Mouse (Mus musculus) spleen, postnatal 4 days (tissue): ENCODE results near the gene Grip1.

Experiments used
- DNase-seq, 2 experiments: peaks; one replicate each; pipeline ENCODE4 v3.0.0; 2022; ENCODE audit warnings: low spot score in 2 of 2

Grip1 gene

DNA sequence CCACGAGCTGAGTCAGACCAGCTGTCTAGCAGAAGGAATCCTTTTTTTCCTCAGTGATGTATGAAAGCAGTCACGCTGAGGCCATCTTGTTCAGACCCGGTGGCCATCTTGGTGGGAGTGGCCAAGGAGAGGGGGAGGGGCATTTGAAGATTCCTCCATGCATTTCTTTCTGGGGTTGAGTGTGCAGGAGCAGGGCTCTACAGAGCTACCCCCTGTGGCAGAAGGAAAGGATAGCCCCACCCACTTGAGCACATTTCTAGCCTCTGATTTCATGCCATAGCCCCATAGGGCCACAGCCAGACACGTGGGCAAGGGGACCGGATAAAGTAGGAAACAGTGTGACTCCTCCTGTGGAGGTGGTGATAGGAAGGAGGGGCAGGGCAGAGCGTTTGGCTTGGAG, 481.6 kb downstream of the Grip1 start:
- DNase-seq: no peak

DNA sequence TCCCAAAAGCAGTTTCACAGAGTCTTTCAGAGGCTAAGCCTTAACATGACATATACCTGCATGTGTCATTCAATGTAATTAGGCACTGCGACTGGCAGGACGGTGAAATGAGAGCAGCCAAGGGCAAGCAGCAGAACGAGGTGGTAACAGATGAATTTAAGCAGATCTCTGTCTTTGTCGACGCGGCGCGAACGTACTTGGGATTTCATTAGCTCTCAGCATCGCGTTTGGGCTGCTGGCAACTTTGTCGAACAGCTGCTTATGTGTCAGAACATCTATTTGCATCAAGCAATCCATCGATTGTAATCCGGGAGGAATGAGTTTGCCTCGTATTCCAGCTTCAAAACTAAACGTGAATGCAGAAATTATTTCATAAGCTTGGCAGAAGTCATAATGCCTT, 483.9 kb downstream of the Grip1 start:
- no peak for DNase-seq

DNA sequence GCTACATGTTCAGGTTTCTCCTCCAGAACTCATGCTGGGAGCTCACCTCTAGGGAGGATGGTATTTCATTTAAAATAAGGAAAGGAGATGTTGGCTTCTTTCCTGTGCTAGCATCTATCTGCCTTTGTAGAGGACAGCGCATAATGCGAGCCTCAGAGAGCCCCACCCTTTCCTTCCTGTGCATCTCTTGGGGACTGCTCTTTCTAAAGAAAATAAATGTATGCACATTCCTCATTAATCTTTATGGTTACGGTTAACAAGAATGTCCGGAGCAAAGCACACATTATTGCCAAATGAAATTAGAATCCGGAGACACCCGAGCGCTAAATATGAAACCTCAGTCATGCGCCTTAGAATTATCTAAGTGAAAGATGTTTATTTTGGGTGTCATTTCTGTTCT, 490.3 kb downstream of the Grip1 start:
- DNase-seq: no peak

DNA sequence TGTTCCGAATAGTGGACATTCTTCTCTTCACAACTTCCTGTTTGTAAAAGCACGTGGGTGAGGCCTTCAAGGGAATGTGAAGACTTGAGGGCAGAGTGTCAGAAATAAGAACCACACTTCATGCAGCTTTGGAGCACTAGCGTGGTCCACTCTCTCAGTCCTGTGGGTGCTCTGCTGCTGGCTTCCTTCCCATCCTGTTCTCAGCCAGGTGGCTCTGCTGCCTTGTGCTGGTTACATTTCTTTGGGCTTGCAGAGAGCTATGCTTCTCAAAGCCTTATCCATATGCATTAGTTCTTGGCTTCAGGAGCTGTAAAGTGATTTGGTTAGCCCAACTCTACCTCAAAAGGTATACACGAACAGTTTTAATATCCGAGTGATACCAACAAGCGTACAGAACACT, 497.8 kb downstream of the Grip1 start:
- DNase-seq: no peak

DNA sequence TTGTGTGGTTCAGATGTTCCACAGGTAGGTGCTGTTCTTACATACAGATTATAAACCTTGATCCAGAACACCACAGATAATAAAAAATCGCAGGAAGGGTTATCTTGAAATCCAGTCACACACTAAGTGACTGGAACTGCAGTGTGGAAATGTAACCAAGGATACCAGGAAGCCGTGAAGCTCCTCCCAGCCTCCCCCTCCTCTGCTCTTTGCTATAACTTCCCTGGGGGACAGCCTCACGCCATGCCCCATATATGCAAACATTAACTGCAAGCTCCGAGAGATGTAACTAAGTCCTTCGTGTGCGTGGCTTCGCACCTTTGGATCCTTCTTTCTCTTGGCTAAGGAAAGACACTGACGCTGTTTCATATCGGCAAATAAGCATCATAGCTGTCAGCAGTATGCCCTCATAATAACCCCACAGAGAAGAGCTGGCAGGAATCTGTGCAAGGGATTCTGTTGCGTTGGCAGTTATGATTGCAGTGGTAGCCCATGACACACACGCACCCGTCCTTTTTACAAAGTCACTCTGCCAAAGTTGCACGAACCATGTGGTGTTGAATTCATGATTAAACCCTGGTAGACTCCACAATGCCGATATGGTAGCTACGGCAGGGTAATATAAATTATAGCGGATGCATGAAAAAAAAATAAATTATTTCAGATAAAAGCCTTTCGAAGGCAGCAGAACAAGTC, 503.8 kb downstream of the Grip1 start:
- DNase-seq: no peak

DNA sequence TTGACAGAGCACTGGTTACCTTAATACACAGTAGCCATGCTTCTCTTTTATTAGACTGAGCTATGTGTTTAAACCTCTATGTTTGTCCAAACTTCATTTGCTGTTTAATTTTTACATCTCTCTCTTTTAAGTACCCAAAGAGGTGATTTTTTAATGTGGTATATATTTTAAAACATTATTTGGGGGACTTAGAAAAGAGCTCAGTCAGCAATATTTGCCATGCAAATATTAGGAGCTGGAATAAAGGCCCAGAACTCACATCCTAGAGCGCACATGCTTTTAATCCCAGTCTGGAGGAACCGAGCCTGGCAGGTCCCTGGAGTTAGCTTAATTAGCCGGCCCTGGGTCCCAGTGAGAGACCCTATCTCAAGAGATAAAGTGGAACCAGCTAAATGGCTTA, 507.3 kb downstream of the Grip1 start:
- DNase-seq: no peak

DNA sequence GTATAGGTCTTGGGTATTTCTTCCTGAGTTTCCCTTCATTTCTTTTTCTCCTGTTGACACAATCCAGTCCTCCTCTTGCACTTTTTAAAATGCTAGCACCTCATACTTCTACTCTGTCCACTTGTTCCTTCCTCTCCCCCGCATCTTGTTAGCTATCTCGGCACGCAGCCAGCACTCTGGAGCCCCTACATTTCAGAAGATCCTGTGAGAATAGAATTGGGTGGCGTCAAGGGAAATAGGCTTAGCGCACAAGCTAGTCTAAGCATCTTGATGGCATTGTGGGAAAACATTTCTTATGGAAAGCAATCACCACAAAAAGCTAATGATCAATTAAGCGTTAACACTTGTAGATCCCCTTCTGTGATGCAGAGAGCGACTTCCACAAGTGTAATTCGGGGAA, 512.7 kb downstream of the Grip1 start:
- no peak for DNase-seq

DNA sequence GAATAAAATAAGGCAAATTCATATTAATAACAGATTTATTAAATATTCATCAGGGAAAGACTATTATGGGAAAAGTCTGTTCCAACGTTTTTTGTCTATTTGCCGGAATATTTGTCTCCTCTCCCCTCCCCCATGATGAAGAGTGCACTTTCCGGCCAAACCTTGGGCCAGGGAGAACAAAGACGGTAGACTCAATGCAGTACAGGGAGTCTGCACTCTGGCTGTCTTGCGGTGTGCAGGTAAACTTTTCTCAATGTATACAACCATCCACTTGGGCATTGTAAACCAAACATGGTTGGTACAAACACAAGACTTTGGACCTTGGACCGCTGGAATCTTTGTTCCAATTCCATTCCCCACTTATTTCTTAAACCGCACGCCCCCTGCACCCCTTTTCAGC, 525.8 kb downstream of the Grip1 start:
- DNase-seq: no peak

DNA sequence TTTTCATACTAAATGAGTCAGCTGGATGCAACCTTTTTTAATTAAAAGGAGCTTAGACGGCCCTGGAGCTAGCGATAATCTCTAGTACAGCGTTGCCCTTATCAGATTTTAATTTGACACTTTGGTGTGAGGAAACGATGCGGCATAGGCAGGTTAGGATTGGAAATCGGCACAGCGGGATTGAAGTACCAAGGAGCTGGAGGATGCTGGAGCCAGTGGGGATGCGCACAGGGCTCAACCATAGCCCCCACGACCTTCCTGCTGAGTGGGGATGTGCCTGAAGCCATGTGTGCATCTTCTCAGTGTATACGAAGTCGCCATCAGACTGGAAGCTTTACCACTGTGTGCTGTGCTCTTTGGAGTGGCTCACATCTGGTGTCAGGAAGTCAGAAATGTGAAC, 526.4 kb downstream of the Grip1 start:
- DNase-seq: no peak

DNA sequence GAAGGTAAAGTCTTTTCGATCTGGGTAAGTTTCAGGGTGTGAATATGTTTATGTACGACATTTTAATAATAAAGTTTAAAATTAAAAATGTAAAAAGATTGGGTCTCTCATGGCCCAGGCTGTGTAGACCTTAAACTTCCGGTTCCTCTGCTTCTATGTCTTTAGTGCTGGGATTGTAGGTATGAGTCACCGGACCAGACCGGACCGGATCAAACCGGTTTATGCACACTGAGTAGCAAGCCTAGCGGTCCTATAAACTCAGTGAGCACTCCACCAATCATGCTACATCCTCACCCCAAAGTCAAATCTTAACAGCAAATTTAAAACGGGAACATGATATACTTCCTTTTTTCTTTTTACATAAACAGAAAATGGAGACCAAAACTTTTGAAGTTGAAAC, 530.7 kb downstream of the Grip1 start:
- no peak for DNase-seq

DNA sequence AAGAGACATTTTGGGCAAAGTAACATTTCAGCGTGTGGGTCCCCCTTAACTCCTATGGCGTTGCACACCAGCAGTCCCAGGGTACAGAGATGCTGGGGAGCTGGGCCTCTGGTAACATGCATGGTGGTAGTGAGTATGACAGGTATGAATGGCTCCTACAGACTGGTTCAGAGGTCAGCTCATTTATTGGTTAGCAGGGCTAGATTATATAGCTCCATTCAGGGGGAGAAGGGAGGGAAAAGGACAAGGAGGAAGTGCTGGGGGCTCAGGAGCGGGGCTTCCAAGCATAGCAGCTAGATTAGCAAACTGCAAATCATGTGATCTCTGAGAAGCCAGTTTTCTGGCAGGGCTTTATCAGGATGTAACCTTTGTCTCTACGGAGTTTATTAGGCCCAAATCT, 544.8 kb downstream of the Grip1 start:
- DNase-seq: no peak

DNA sequence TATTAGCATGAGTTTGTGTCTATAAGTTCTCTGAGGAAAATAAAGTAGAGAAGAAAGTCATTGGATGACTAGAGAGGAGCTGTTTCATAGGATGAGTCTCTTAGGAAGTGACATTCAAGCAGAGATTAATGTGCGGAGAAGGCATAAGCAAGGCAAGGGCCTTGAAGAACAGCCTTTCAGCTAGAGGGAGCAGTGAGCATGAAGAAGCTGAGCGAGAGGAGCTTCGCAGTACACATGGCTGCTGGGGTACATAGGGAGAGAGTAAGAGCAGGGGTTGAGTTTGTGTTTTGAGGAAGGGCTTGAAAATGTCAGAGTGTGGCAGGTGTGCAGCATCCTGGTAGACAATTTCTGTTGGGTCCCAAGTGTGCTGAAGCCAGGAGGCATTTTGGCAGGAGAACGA, 548.5 kb downstream of the Grip1 start:
- DNase-seq: no peak

DNA sequence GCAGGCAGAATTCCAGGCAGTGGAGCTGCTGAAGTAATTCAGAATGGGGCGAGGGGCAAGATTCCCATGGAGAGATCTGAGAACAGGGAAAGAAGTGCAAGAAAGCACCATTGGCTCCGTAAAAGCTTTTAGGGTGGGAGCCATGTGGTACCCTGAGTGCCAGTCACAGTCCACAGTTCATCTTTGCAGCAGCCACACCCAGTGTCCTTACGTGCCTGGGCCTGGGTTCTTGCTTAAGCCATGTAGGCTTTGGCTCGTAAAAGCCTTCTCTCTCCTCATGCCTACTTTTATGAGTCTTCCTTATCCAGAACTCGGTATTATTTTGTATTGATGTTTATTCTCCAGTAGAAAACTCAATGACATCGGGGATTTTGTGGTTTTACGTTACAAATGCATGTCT, 550.5 kb downstream of the Grip1 start:
- DNase-seq: no peak

DNA sequence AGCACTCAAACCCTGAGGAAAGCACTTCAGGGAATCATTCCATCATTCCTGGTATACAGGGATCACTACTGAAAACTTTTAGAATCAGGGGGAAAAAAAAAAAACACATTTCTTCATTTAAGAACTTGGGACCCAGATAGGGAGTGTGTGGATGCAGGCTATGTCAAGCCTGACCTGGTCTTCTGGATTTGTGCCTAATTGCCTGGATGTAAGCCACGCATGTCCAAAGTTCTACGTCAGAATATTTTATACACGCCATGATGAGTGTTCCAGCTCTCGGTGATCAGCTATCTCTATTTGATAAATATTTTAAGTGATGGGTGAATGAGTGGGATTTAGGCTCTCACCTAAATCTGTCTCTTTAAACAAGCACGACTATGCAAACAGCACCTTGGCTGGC, 552.0 kb downstream of the Grip1 start:
- DNase-seq: no peak

DNA sequence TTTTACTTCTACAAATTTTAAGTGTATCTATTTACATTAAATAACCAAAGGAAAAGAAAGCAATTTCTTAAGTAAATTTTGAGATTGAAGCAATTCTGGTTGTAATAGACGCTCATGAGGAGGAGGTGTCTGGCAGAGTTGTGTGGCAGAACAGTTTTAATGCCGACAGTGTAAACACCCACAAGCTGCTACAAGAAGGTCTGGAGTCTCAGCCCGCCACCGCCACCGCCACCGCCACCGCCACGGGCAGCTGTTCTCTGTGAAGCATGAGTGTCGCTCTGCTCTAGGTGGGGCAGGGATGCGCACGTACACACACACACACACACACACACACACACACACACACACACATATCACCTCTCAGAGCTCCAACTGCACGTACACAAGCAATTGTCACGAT, 558.7 kb downstream of the Grip1 start:
- DNase-seq: no peak

DNA sequence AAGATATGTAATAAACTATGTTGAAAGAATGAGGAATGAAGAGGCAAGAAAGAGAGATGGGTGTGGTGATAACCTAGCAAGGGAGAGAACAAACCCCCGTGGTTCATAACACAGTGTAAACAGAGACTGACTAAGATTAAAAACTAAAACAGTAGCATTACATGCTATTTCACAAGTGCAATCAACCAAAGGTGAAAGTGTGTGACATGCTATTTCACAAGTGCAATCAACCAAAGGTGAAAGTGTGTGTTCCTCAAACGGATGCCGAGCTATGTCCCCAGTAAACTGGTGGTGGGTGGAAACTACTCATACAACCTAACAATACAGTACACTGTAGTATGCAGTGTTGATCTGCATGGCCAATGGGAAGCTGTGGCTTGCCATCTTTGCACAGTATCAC, 561.5 kb downstream of the Grip1 start:
- no peak for DNase-seq

DNA sequence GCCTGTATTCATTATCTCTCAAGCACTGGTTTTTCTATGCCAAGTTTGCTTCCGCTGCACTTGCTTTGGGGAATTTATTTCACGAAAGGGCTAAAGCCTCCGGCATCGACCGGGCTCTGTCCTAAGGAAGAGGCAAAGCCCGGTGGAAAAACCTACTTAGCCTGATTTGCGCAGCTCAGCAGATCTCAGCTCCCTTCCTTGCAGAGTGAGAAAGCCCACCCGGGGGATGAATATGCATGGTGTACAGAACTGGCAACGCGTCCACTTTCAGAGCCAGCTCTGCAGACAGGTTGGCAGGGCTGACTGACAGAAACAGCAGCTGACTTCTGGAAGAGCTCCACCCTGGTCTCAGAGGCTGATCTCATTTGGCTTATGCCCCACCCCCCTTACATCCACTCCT, 572.8 kb downstream of the Grip1 start:
- no peak for DNase-seq

DNA sequence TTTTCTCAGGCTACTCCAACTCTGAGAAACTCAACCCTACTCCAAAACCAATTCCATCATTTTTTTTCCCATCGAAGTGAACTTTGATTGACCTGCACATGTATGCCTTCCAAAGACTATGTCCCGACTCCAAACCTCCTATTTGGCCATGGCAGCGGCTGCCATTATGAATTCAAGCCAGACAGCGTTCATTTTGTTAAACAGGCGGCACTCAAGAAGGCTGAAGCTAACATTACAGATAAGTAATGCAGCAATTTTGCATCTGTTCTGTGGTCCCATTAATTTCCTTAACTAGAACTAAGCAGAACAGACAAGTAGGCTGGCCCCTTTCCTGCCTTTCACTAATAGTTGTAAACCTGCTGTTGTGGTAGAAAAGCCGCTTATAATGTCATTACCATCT, 577.3 kb downstream of the Grip1 start:
- DNase-seq: no peak

DNA sequence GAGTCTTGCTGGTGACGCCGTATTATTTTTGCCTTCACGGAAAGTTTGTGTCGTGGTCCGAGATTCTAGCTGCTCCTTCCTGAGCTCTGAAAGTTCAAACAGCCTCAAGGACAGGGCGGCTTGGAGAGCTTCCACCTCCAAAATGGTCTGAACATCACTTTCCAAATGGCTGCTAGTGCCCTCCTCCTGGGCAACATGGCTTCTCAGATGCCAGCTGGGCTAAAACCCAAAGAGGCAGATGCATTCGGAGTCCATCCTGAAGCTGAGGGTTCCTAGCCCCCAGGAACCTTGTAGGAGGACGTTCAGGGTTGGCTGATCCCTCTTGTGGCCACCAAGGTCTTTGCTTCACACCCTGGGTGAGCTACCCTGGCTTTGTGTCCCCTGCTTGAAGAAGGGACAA, 577.7 kb downstream of the Grip1 start:
- DNase-seq: no peak

DNA sequence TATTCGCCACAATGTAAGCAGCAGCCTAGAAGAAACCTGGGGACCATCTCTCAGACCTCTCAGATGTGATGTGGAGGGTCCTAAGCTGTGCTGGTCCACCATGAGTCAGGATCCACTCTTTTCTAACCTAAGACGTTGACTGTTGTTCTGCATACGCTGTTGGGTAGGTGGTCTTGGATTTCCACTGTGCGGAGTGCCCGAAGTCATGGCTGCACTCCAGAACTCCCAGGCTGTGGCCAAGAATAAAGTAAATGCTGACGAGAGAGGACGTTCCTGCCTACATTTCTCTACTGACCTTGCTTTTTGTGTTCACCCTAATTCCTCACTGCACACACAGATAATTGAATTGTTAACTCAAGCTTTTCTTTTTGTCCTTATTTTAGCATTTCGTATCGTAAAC, 580.2 kb downstream of the Grip1 start:
- no peak for DNase-seq

DNA sequence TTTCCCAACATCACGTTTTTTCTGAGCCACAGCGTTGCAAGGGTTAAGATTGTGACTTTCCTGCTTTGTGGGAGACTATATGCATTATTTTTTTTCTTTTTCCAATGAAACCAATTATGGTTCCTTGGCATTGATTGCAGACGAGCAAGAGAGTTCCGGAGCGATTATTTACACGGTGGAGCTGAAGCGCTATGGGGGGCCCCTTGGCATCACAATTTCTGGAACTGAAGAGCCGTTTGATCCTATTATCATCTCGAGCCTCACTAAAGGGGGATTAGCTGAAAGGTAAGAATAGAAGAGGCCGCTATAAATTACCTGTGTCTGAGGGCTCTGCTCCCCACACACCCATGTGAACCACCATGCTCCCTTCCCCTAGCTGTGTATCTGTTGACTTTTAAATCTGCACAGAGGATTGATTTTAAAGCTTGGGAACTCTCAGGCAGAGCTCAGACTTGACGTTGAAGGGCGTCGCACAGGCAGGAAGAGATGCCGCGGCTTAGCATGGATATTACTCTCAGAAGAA, 581.6 kb downstream of the Grip1 start:
- no peak for DNase-seq

DNA sequence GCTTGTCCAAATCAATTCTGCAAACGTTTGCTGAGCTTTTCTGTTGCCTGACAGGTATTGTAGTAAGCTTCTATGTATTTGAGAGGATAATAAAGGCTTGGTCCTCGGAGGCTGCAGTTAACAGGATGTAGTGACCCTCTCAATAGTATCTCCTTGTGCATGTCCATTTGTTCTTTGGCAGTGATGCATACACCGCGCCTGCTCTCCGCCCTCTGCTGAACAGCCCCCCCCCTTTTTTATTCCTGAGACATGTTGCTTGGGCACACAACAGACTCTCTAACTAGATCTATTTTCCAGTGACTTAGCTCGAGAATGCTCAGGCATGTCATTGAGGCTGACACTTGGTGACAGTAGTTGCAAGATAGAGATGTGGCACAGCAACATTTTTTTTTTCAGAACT, 582.2 kb downstream of the Grip1 start:
- no peak for DNase-seq

DNA sequence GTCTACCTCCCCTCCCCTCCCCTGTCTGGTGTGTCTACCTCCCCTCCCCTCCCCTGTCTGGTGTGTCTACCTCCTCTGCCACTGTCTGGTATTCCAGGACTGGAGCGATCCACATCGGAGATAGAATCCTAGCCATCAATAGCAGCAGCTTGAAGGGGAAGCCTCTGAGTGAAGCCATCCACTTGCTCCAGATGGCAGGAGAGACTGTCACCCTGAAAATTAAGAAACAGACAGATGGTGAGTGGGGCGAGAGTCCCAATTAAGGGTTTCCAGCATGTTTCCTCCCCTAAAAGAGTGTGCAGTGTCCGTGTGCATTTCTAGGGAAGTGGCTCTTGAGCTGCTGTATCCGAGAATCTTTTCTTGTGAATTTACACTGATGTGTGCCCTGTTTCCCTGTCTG, 584.6 kb downstream of the Grip1 start:
- no peak for DNase-seq

DNA sequence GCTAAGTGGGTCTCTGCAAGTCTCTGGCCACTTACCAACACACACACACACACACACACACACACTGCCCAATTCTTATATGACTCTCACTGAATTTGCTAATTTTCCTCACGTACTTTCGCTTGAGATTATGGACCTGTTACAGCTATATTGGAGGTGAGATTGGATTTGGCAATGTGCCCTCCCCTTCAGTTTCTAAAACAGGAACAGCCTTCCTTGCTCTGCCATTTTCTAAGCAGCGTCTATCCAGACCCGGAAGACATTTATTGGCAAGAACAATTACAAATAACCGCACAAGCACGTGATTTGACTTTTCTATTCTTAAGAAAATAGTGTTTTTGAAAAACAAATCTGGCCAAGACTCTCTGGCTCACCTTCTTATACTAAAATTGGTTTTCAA, 590.6 kb downstream of the Grip1 start:
- DNase-seq: no peak
